Mouse (Mus musculus) CH12.LX (cell line): Measurements from ENCODE around the gene Agk. TPM values are rescaled to one million over a fixed set of nuclear protein-coding genes. Genes with fewer than 3 reads are reported as not detected.

Experiments used
- DNase-seq: peaks from one replicate; pipeline ENCODE4 v3.0.0-alpha.2; 2013; ENCODE audit errors: extremely low read depth
- H3K27ac ChIP-seq: 2 replicates; pipeline ENCODE4 v1.5.1; 2012; ENCODE audit warnings: low read depth, mild to moderate bottlenecking, control low read depth, moderate library complexity; ENCODE audit not compliant: insufficient read depth
- H3K27me3 ChIP-seq: replicated peaks from 2 replicates; pipeline ENCODE3; 2012; ENCODE audit warnings: inconsistent platforms
- H3K36me3 ChIP-seq, 2 experiments: replicated peaks in 1 of 2; 2 replicates each; pipeline versions ENCODE3 to v1.6.1; 2012; ENCODE audit warnings: inconsistent platforms in 1 of 2, low read length in 1 of 2, mild to moderate bottlenecking in 1 of 2, mixed read lengths in 1 of 2, moderate library complexity in 1 of 2; ENCODE audit not compliant: control insufficient read depth in 1 of 2, insufficient read depth in 1 of 2
- H3K4me1 ChIP-seq, 2 experiments: 2 replicates each; pipeline ENCODE4 v1.6.1; 2012; ENCODE audit warnings: inconsistent platforms in 1 of 2, moderate library complexity in 1 of 2; ENCODE audit not compliant: insufficient read depth in 2 of 2, control insufficient read depth in 1 of 2
- H3K4me2 ChIP-seq: 2 replicates; pipeline ENCODE4 v1.6.1; 2012; ENCODE audit warnings: low read depth, mild to moderate bottlenecking, control low read depth; ENCODE audit not compliant: poor library complexity, insufficient read depth, severe bottlenecking
- H3K4me3 ChIP-seq, 3 experiments: fragments of 150-350 bp in 1 of 3; sonication (generic) in 1 of 3; replicated peaks in 1 of 3; 2 replicates each; pipeline versions ENCODE3 to v1.5.1; 2011 to 2012; ENCODE audit warnings: low read depth in 2 of 3, low read length in 2 of 3, mild to moderate bottlenecking in 2 of 3, moderate library complexity in 2 of 3, control low read depth in 1 of 3, improper control_type of control experiment in 1 of 3, inconsistent platforms in 1 of 3, mixed read lengths in 1 of 3; ENCODE audit not compliant: poor library complexity in 1 of 3
- H3K79me2 ChIP-seq: replicated peaks from 2 replicates; pipeline ENCODE4 v1.6.1; 2012; ENCODE audit warnings: mild to moderate bottlenecking, moderate library complexity; ENCODE audit not compliant: control insufficient read depth, poor library complexity, insufficient read depth, severe bottlenecking; ENCODE audit errors: extremely low read depth
- H3K9ac ChIP-seq: 2 replicates; pipeline ENCODE4 v1.6.1; 2012; ENCODE audit warnings: low read depth, mild to moderate bottlenecking, control low read depth, moderate library complexity; ENCODE audit not compliant: insufficient read depth
- H3K9me3 ChIP-seq: replicated peaks from 2 replicates; pipeline ENCODE3; 2012; ENCODE audit warnings: low read length, inconsistent platforms, mixed read lengths
- BHLHE40 ChIP-seq: IDR thresholded peaks from 2 replicates; pipeline ENCODE4 v1.6.1; 2011; ENCODE audit warnings: mild to moderate bottlenecking, low read depth, low read length, improper control_type of control experiment
- CHD1 ChIP-seq: IDR thresholded peaks from 2 replicates; pipeline ENCODE4 v1.6.1; 2012; ENCODE audit warnings: low read depth, low read length, improper control_type of control experiment, inconsistent platforms
- CHD2 ChIP-seq: IDR thresholded peaks from 2 replicates; pipeline ENCODE4 v1.6.1; 2011; ENCODE audit warnings: low read length, improper control_type of control experiment
- CTCF ChIP-seq, 2 experiments: IDR thresholded peaks in 1 of 2; conservative IDR thresholded peaks in 1 of 2; 2 replicates each; pipeline ENCODE4 v1.5.1; 2011 to 2012; ENCODE audit warnings: low read depth in 2 of 2, low read length in 2 of 2, improper control_type of control experiment in 1 of 2, inconsistent platforms in 1 of 2, mild to moderate bottlenecking in 1 of 2, moderate library complexity in 1 of 2
- EP300 ChIP-seq: IDR thresholded peaks from 2 replicates; pipeline ENCODE4 v1.6.1; 2011; ENCODE audit warnings: low read length, improper control_type of control experiment
- GABPA ChIP-seq: IDR thresholded peaks from 2 replicates; pipeline ENCODE4 v1.6.1; 2012; ENCODE audit warnings: low read depth, low read length, improper control_type of control experiment, inconsistent platforms; ENCODE audit not compliant: insufficient replicate concordance
- KAT2A ChIP-seq: IDR thresholded peaks from 2 replicates; pipeline ENCODE4 v1.6.1; 2012; ENCODE audit warnings: low read length, improper control_type of control experiment, inconsistent platforms; ENCODE audit not compliant: insufficient replicate concordance
- MAFK ChIP-seq: IDR thresholded peaks from 2 replicates; pipeline ENCODE4 v1.6.1; 2011; ENCODE audit warnings: low read length, improper control_type of control experiment; ENCODE audit not compliant: insufficient replicate concordance
- MEF2A ChIP-seq: IDR thresholded peaks from 2 replicates; pipeline ENCODE4 v1.6.1; 2014; ENCODE audit warnings: low read depth, mild to moderate bottlenecking, inconsistent platforms, low read length, improper control_type of control experiment, borderline replicate concordance
- PAX5 ChIP-seq: IDR thresholded peaks from 2 replicates; pipeline ENCODE4 v1.6.1; 2012; ENCODE audit warnings: low read length, inconsistent platforms, mixed read lengths
- POLR2A ChIP-seq: IDR thresholded peaks from 2 replicates; pipeline ENCODE4 v1.6.1; 2011; ENCODE audit warnings: low read depth, mild to moderate bottlenecking, improper control_type of control experiment, low read length
- POLR2AphosphoS2 ChIP-seq: IDR thresholded peaks from 2 replicates; pipeline ENCODE4 v1.6.1; 2011; ENCODE audit warnings: low read depth, low read length, improper control_type of control experiment
- RCOR1 ChIP-seq: conservative IDR thresholded peaks from 2 replicates; pipeline ENCODE4 v1.6.1; 2012; ENCODE audit warnings: low read depth, mild to moderate bottlenecking, inconsistent platforms, low read length, improper control_type of control experiment
- SMC3 ChIP-seq: IDR thresholded peaks from 2 replicates; pipeline ENCODE4 v1.6.1; 2011; ENCODE audit warnings: low read depth, low read length, improper control_type of control experiment
- TCF12 ChIP-seq: IDR thresholded peaks from 2 replicates; pipeline ENCODE4 v1.6.1; 2014; ENCODE audit warnings: low read depth, mild to moderate bottlenecking, inconsistent platforms, low read length, improper control_type of control experiment
- UBTF ChIP-seq: IDR thresholded peaks from 2 replicates; pipeline ENCODE4 v1.6.1; 2012; ENCODE audit warnings: low read depth, mild to moderate bottlenecking, inconsistent platforms, low read length, improper control_type of control experiment, moderate library complexity
- USF1 ChIP-seq: IDR thresholded peaks from 2 replicates; pipeline ENCODE4 v1.6.1; 2014; ENCODE audit warnings: low read depth, mild to moderate bottlenecking, inconsistent platforms, low read length, improper control_type of control experiment
- USF2 ChIP-seq: conservative IDR thresholded peaks from 2 replicates; pipeline ENCODE4 v1.6.1; 2011; ENCODE audit warnings: low read depth, low read length, improper control_type of control experiment
- ZKSCAN1 ChIP-seq: IDR thresholded peaks from 2 replicates; pipeline ENCODE4 v1.6.1; 2012; ENCODE audit warnings: low read depth, inconsistent platforms, low read length, improper control_type of control experiment, borderline replicate concordance
- dilution Hi-C: fragments of 300-500 bp; cut with MboI; formaldehyde crosslinking; loops from 2 replicates; pipeline ENCODE4 v1.14.3; 2020; ENCODE audit warnings: low sequenced_read_pairs; ENCODE audit not compliant: extremely low pct_unique_long_range_greater_than_20kb, extremely low pct_ligation_motif_present
- in situ Hi-C: fragments of 300-500 bp; cut with MboI; formaldehyde crosslinking; loops from 3 replicates; pipeline ENCODE4 v1.14.3; 2019; ENCODE audit warnings: low sequenced_read_pairs, low pct_ligation_motif_present, low pct_unique_long_range_greater_than_20kb, mixed read lengths
- polyA plus RNA-seq: library from polyadenylated mRNA; unstranded; fragments of >175 nt; gene quantifications from 2 replicates; pipeline ENCODE4 v1.2.1, GENCODE M21; 2012; ENCODE audit warnings: low read depth; ENCODE audit not compliant: insufficient read length
- total RNA-seq, 2 experiments: library from RNA; depleted of rRNA; stranded (reverse); fragments of 300-350 nt in 1 of 2; fragments of >200 nt in 1 of 2; gene quantifications; 2 replicates each; pipeline ENCODE4 v1.2.3; 2012 to 2014

The Agk gene
- total and polyA plus RNA-seq, 3 experiments = 22.1 to 42.5 (median 24.8) TPM

DNA sequence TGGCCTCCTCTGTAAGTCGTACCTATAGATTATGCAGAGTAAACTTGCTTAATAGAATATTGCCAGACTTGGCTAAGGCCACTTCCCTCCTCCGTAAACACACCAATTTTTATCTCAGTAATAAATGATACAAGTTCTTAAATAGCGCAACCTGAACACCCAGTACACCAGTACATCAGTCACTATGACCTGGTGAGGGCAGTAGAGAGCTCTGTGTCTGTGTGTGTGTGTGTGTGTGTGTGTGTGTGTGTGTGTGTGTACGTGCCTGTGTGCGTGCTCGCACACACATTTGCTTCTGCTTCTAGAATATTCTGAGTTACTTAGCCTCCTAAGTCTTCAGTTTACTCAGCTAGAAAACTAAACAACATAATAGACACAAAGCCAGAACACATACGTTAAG lies 28.4 kb downstream of the Agk start:
- H3K36me3 ChIP-seq = peaks cover 22 to 76% of the 10 kb centered on the region in 2 experiments
- 0 out of 2 replicates have a peak, but pooled peaks cover 2% of the 10 kb centered on the region for H3K79me2 ChIP-seq
- dilution Hi-C loops = no loop called here
- no peak overlapping the region for H3K4me2 ChIP-seq
- TF ChIP-seq TCF12 (no peak), CTCF (conservative IDR thresholded peaks at IDR 0.05 in 1 of 2, IDR thresholded peaks at IDR 0.05 in 1 of 2; ENCODE audit: low read depth in 2 of 2, low read length in 2 of 2) (peak in 1 of 2 experiments; percentile 42; a peak in 2 of 4 replicates)
- in situ Hi-C loops = no loop called here
- peaks cover 0 to 11% of the 10 kb centered on the region in 2 experiments; a peak in 1 of 4 replicates for H3K4me1 ChIP-seq
- H3K27ac ChIP-seq = no peak overlapping the region
- peak; percentile 26 for DNase-seq
- H3K4me3 ChIP-seq = no peak overlapping the region
- H3K27me3 ChIP-seq = no peaks in the 10 kb centered on the region
- no peaks in the 10 kb centered on the region for H3K9me3 ChIP-seq
- H3K9ac ChIP-seq = no peak overlapping the region

DNA sequence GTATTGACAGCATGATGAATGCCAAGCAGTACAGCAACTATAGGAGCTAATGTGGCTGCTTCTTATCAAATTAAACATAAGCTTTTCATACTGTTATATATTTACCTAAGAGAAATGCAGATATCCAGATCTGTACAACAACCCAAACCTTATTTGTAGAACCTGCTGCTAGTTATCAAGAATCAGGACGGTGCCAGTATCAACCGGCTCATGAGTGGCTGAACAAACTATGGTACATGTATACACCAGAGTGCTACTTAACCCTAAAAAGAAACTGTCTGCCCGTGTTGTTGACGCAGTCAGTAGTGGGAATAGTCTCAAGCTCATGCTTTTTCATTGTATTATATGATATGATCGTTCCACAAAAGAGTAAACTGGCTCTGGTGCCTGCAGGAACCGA lies 46.1 kb downstream of the Agk start:
- no peaks in the 10 kb centered on the region for H3K79me2 ChIP-seq
- no peak overlapping the region for H3K4me2 ChIP-seq
- dilution Hi-C loops = no loop called here
- no peak overlapping the region for H3K27ac ChIP-seq
- no peak for TF ChIP-seq EP300
- no peak for TF ChIP-seq USF2
- TF ChIP-seq KAT2A = no peak
- no peak for TF ChIP-seq MEF2A
- no peak for TF ChIP-seq MAFK
- no peak for TF ChIP-seq SMC3
- no peak for TF ChIP-seq GABPA
- TF ChIP-seq CHD1 = no peak
- no peak for TF ChIP-seq POLR2AphosphoS2
- TF ChIP-seq CHD2 = no peak
- no peak for TF ChIP-seq UBTF
- no peak for TF ChIP-seq ZKSCAN1
- TF ChIP-seq BHLHE40 = no peak
- no peak for TF ChIP-seq CTCF (conservative IDR thresholded peaks at IDR 0.05 in 1 of 2, IDR thresholded peaks at IDR 0.05 in 1 of 2; ENCODE audit: low read depth in 2 of 2, low read length in 2 of 2)
- no peak for TF ChIP-seq RCOR1
- TF ChIP-seq POLR2A = no peak
- no peak for TF ChIP-seq PAX5
- TF ChIP-seq USF1 = no peak
- H3K27me3 ChIP-seq = no peaks in the 10 kb centered on the region
- H3K36me3 ChIP-seq = peaks cover 14 to 67% of the 10 kb centered on the region in 2 experiments
- no peaks in the 10 kb centered on the region for H3K9me3 ChIP-seq
- H3K4me3 ChIP-seq = no peak overlapping the region
- DNase-seq = no peak
- in situ Hi-C loops = no loop called here
- no peak overlapping the region for H3K9ac ChIP-seq
- no peaks in the 10 kb centered on the region for H3K4me1 ChIP-seq
